Mouse (Mus musculus) urinary bladder, postnatal 10 days (tissue): Measurements from ENCODE around the gene Fam76a.
A peak's percentile ranks its signal among the peaks of the same experiment; 100 is the strongest.

Source experiments
- DNase-seq: peaks from one replicate; pipeline ENCODE4 v3.0.0; 2022; ENCODE audit warnings: low spot score

Fam76a gene

GRCm38 (mm10) chr4:132884064-132884843, 38.1 kb downstream of the Fam76a start, which contains the start of gene Stx12:
Gene Stx12 (minus strand): TSS chr4:132884509.
- DNase-seq: peak; percentile 53

GRCm38 (mm10) chr4:132883561-132884063, 38.7 kb downstream of the Fam76a start:
- DNase-seq: no peak

GRCm38 (mm10) chr4:132874363-132875097, 47.8 kb downstream of the Fam76a start:
- no peak for DNase-seq

- no peak for DNase-seq
Observed at GRCm38 (mm10) chr4:132873481-132874362, 48.6 kb downstream of the Fam76a start.

GRCm38 (mm10) chr4:132871116-132871515, 51.2 kb downstream of the Fam76a start:
- DNase-seq: no peak

- DNase-seq: no peak
Observed at GRCm38 (mm10) chr4:132864856-132865255, 57.5 kb downstream of the Fam76a start.

GRCm38 (mm10) chr4:132863012-132863411, 59.3 kb downstream of the Fam76a start:
- no peak for DNase-seq

DNA sequence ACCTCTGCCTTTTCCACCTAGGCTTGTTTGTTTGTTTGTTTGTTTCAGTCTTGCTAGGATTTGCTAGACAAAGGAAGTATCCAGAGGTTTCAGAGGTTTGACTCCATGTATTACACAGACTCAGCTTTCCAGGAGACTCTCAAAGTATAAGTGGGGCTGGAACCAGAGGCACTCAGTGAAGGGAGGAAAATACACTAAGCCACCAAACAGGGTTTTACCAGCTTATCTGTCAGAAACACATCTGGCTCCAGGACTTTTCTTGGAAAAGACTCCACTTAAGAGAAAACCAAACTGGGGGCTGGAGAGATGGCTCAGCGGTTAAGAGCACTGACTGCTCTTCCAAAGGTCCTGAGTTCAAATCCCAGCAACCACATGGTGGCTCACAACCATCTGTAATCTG, 61.5 kb downstream of the Fam76a start:
- DNase-seq: no peak
